Mouse (Mus musculus): ENCODE measurements around the gene Supt4a. TPM values are rescaled to one million over a fixed set of nuclear protein-coding genes. Genes with fewer than 3 reads are reported as not detected.

Gene Supt4a
- polyA plus RNA-seq, 1 experiment: 73.4 TPM

GRCm38 (mm10) chr11:87704289-87704688 is 33.1 kb upstream of the Supt4a start:
- Histone ChIP-seq H3K4me1 (ENCODE audit: control insufficient read depth, insufficient read depth, low read length) (no peaks in the 10 kb centered on the region), H3K4me3 (replicated peaks; ENCODE audit: extremely low read depth, low read depth, low read length) (no peak overlapping the region)
- WGBS: 62% methylated on average over 9 of the region's 9 CpGs
- TF ChIP-seq CTCF (IDR thresholded peaks at IDR 0.05; ENCODE audit: insufficient read depth, low read length) (no peak), POLR2A (IDR thresholded peaks at IDR 0.05; ENCODE audit: borderline replicate concordance, extremely low read depth, low read depth, low read length) (no peak)
- no peak for DNase-seq

GRCm38 (mm10) chr11:87707570-87707969 is 29.8 kb upstream of the Supt4a start:
- TF ChIP-seq CTCF (IDR thresholded peaks at IDR 0.05; ENCODE audit: insufficient read depth, low read length): no peak
- TF ChIP-seq POLR2A (IDR thresholded peaks at IDR 0.05; ENCODE audit: borderline replicate concordance, extremely low read depth, low read depth, low read length): no peak
- 46% methylated on average over 8 of the region's 8 CpGs for WGBS
- no peak overlapping the region for H3K4me3 ChIP-seq (replicated peaks; ENCODE audit: extremely low read depth, low read depth, low read length)
- DNase-seq: no peak
- no peaks in the 10 kb centered on the region for H3K4me1 ChIP-seq (ENCODE audit: control insufficient read depth, insufficient read depth, low read length)

GRCm38 (mm10) chr11:87708979-87709378 is 28.4 kb upstream of the Supt4a start:
- DNase-seq: no peak
- Histone ChIP-seq H3K4me1 (ENCODE audit: control insufficient read depth, insufficient read depth, low read length) (no peaks in the 10 kb centered on the region), H3K4me3 (replicated peaks; ENCODE audit: extremely low read depth, low read depth, low read length) (no peak overlapping the region)
- 66% methylated on average over 5 of the region's 5 CpGs for WGBS
- no peak for TF ChIP-seq CTCF (IDR thresholded peaks at IDR 0.05; ENCODE audit: insufficient read depth, low read length)
- TF ChIP-seq POLR2A (IDR thresholded peaks at IDR 0.05; ENCODE audit: borderline replicate concordance, extremely low read depth, low read depth, low read length): no peak

GRCm38 (mm10) chr11:87709513-87710261 is 27.7 kb upstream of the Supt4a start:
- WGBS: 11% methylated on average over 21 of the region's 21 CpGs
- TF ChIP-seq CTCF (IDR thresholded peaks at IDR 0.05; ENCODE audit: insufficient read depth, low read length): no peak
- TF ChIP-seq POLR2A (IDR thresholded peaks at IDR 0.05; ENCODE audit: borderline replicate concordance, extremely low read depth, low read depth, low read length): no peak
- H3K4me3 ChIP-seq (replicated peaks; ENCODE audit: extremely low read depth, low read depth, low read length): peak overlapping the region; percentile 39
- no peaks in the 10 kb centered on the region for H3K4me1 ChIP-seq (ENCODE audit: control insufficient read depth, insufficient read depth, low read length)
- DNase-seq: peak; percentile 77

- Histone ChIP-seq H3K4me1 (ENCODE audit: control insufficient read depth, insufficient read depth, low read length) (no peaks in the 10 kb centered on the region), H3K4me3 (replicated peaks; ENCODE audit: extremely low read depth, low read depth, low read length) (no peak overlapping the region)
- no peak for TF ChIP-seq CTCF (IDR thresholded peaks at IDR 0.05; ENCODE audit: insufficient read depth, low read length)
- no peak for DNase-seq
- WGBS: 44% methylated on average over 7 of the region's 7 CpGs
These were observed 27.1 kb upstream of the Supt4a start for GRCm38 (mm10) chr11:87710262-87710615.

- 68% methylated on average over 4 of the region's 4 CpGs for WGBS
- Histone ChIP-seq H3K4me3 (replicated peaks; ENCODE audit: extremely low read depth, low read depth, low read length) (no peak overlapping the region), H3K4me1 (ENCODE audit: control insufficient read depth, insufficient read depth, low read length) (no peaks in the 10 kb centered on the region)
- DNase-seq: no peak
- no peak for TF ChIP-seq CTCF (IDR thresholded peaks at IDR 0.05; ENCODE audit: insufficient read depth, low read length)
- no peak for TF ChIP-seq POLR2A (IDR thresholded peaks at IDR 0.05; ENCODE audit: borderline replicate concordance, extremely low read depth, low read depth, low read length)
These were observed 25.2 kb upstream of the Supt4a start for GRCm38 (mm10) chr11:87712188-87712587.

- WGBS: 82% methylated on average over 4 of the region's 4 CpGs
- no peaks in the 10 kb centered on the region for H3K4me1 ChIP-seq (ENCODE audit: control insufficient read depth, insufficient read depth, low read length)
- no peak for DNase-seq
- TF ChIP-seq POLR2A (IDR thresholded peaks at IDR 0.05; ENCODE audit: borderline replicate concordance, extremely low read depth, low read depth, low read length) (no peak), CTCF (IDR thresholded peaks at IDR 0.05; ENCODE audit: insufficient read depth, low read length) (no peak)
- no peak overlapping the region for H3K4me3 ChIP-seq (replicated peaks; ENCODE audit: extremely low read depth, low read depth, low read length)
These were observed 21.4 kb upstream of the Supt4a start for GRCm38 (mm10) chr11:87715999-87716398.

- TF ChIP-seq CTCF (IDR thresholded peaks at IDR 0.05; ENCODE audit: insufficient read depth, low read length): no peak
- TF ChIP-seq POLR2A (IDR thresholded peaks at IDR 0.05; ENCODE audit: borderline replicate concordance, extremely low read depth, low read depth, low read length): no peak
- 64% methylated on average over 7 of the region's 7 CpGs for WGBS
- DNase-seq: no peak
- H3K4me1 ChIP-seq (ENCODE audit: control insufficient read depth, insufficient read depth, low read length): no peaks in the 10 kb centered on the region
- H3K4me3 ChIP-seq (replicated peaks; ENCODE audit: extremely low read depth, low read depth, low read length): no peak overlapping the region
These were observed 17.8 kb upstream of the Supt4a start for GRCm38 (mm10) chr11:87719526-87719925.

GRCm38 (mm10) chr11:87720324-87720723 is 17.0 kb upstream of the Supt4a start:
- 61% methylated on average over 9 of the region's 9 CpGs for WGBS
- no peaks in the 10 kb centered on the region for H3K4me1 ChIP-seq (ENCODE audit: control insufficient read depth, insufficient read depth, low read length)
- DNase-seq: no peak
- no peak overlapping the region for H3K4me3 ChIP-seq (replicated peaks; ENCODE audit: extremely low read depth, low read depth, low read length)
- 0 out of 2 replicates have a peak, but pooled peaks have one; percentile 6 for TF ChIP-seq CTCF (IDR thresholded peaks at IDR 0.05; ENCODE audit: insufficient read depth, low read length)
- TF ChIP-seq POLR2A (IDR thresholded peaks at IDR 0.05; ENCODE audit: borderline replicate concordance, extremely low read depth, low read depth, low read length): no peak

GRCm38 (mm10) chr11:87720839-87721238 is 16.5 kb upstream of the Supt4a start:
- TF ChIP-seq CTCF (IDR thresholded peaks at IDR 0.05; ENCODE audit: insufficient read depth, low read length) (no peak), POLR2A (IDR thresholded peaks at IDR 0.05; ENCODE audit: borderline replicate concordance, extremely low read depth, low read depth, low read length) (no peak)
- Histone ChIP-seq H3K4me3 (replicated peaks; ENCODE audit: extremely low read depth, low read depth, low read length) (no peak overlapping the region), H3K4me1 (ENCODE audit: control insufficient read depth, insufficient read depth, low read length) (no peaks in the 10 kb centered on the region)
- 47% methylated on average over 9 of the region's 9 CpGs for WGBS
- no peak for DNase-seq
